Mouse (Mus musculus) lung, postnatal 0 days (tissue): ENCODE data around the gene Wasl.

Experiments used
- CTCF ChIP-seq: IDR thresholded peaks from 2 replicates; pipeline ENCODE4 v1.5.1; 2016; ENCODE audit warnings: antibody characterized with exemption, mild to moderate bottlenecking
- EP300 ChIP-seq: IDR thresholded peaks from 2 replicates; pipeline ENCODE4 v1.6.1; 2016; ENCODE audit warnings: antibody characterized with exemption, mild to moderate bottlenecking, control low read depth

- no peak for TF ChIP-seq CTCF
- no peak for TF ChIP-seq EP300
Observed at GRCm38 (mm10) chr6:24620936-24621335, 43.9 kb downstream of the Wasl start.
